Mouse (Mus musculus) cerebellum, postnatal 10 days (tissue): ENCODE results near the gene Exog.

Experiments used
- DNase-seq, 2 experiments: peaks; one replicate each; pipeline ENCODE4 v3.0.0; 2021; ENCODE audit warnings: mixed read lengths in 2 of 2

Exog gene

DNA sequence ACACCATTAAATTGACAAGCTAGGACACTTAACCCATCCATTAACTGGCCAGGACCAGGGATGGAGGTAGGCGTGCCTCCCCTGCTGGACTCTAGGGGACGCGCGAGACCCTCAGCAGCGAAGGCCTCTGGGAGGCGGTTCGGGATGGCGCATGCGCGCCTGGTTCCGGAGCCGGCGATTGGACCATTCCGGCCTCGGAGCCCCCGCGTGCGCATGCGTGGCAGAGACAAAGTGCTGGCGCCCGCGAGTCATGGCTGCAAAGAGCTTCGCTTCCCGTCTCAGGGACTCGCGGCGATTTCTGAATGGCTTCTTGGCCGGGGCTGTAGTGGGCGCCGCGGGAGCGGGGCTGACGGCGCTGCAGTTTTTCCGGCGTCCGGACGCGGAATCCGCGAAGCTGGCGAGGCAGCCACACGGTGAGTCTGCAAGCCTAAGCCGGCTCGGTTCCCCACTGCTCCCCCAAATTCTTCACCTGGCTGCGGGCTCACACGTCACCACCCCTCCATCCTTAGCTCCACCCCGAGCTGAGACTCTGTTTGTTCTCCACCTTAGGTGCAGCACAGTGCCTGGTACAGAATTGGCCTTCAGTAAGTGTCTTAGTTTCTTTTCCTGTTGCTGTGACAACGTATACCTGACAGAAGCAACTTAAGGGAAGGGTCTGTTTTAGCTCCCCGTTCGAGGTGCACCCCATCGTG, at the start of gene Exog:
Exog (plus strand) TSS at position 206 of the 692 bp plus-strand sequence.
- peak; percentile 100 for DNase-seq

DNA sequence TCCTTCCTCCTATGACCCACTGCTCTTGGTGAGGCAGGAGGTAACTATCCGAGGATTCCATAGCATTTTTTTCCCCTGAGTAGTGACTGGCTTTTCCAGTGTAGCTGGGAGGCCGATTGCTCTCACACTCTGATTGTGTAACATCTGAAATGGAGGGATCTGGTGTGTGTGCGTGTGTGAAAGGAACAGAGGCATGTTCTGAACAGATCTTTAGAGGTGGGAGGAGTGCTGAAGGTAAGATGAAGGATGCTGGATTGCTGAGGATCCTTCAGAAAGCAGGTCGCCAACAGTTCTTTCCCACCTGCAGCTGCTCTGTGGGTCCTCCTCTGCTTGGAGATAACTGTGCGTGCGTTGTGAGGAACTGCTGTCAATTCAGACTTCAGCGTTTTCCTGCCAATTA, 43.4 kb upstream of the Exog start:
- no peak for DNase-seq

DNA sequence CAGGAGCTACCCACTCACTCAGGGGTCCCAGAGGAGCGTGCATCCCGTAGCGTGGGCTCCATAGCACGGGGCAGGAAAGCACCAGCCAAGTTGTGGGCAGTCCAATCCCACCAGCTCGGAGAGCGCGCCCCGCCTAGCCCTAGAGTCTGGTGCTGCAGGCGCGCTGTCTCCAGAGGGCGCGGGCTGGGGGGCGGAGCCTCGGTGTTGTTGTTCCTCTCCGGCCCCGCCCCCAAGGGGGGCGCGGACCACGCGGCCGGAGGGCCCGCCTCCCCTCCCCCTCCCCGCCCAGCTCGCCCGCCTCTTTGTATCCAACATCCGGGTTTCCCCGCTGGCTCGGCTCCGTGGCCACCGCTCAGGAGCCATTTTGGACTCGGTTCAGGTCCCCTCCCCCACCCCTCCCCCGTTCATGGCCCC, 42.9 kb upstream of the Exog start, which contains the start of gene Acvr2b:
Acvr2b (plus strand) TSS at position 318 of the 414 bp plus-strand sequence.
- DNase-seq: peak; percentile 98 to 99

- peak; percentile 73 to 77 for DNase-seq
Measured at GRCm38 (mm10) chr9:119402253-119403235, 42.2 kb upstream of the Exog start.

- DNase-seq: peak; percentile 69 to 72
Measured at GRCm38 (mm10) chr9:119403236-119403641, 41.5 kb upstream of the Exog start.

GRCm38 (mm10) chr9:119404090-119404489, 40.7 kb upstream of the Exog start:
- no peak for DNase-seq

- no peak for DNase-seq
Measured at GRCm38 (mm10) chr9:119407884-119408283, 36.9 kb upstream of the Exog start.

- DNase-seq: peak in 1 of 2 experiments; percentile 45
Measured at GRCm38 (mm10) chr9:119408898-119409664, 35.7 kb upstream of the Exog start.

- DNase-seq: no peak
Measured at GRCm38 (mm10) chr9:119409864-119410263, 34.9 kb upstream of the Exog start.

GRCm38 (mm10) chr9:119418025-119418424, 26.7 kb upstream of the Exog start:
- no peak for DNase-seq

- DNase-seq: peak; percentile 85 to 86
Measured at GRCm38 (mm10) chr9:119419852-119420438, 24.8 kb upstream of the Exog start.

DNA sequence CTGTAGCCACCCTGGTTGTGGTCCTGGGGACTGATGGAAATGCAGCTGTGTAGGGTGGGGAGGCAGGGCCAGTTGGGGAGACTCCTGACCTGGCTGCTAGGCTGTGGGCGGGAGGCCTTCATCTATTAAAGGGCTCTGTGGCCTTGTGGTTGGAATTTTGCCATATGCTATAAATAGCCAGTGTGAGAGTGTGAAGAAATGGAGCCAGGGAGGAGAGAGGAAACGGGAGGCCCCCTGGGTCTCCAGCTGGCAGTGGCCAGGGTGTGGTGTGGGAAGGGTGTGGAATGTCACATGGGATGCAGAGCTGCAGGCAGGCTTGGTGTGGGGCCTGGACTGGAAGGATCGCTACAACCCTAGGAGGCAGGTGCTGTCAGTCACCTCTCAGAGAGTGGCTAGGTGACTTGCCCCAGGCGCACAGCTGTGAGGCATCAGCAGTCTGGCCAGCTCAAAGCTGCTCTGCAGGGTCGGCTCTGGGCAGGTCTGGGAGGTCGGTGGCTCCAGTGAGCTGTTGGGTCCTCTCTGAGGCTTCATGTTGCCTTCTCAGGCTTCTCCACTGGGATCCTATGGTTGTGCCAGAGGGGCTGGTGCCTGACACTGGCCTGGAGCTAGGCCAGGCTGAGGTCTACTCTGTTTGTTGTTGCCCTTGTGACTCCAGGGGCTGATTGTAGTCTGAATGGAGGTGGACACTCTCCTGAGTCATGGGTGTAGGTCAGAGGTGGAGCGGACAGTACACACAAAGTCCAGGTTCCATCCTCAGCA, 19.3 kb upstream of the Exog start:
- DNase-seq: peak; percentile 71 to 77

- DNase-seq: peak; percentile 59 to 62
Measured at GRCm38 (mm10) chr9:119425976-119426415, 18.7 kb upstream of the Exog start.

GRCm38 (mm10) chr9:119426483-119426882, 18.3 kb upstream of the Exog start:
- peak; percentile 48 to 55 for DNase-seq

DNA sequence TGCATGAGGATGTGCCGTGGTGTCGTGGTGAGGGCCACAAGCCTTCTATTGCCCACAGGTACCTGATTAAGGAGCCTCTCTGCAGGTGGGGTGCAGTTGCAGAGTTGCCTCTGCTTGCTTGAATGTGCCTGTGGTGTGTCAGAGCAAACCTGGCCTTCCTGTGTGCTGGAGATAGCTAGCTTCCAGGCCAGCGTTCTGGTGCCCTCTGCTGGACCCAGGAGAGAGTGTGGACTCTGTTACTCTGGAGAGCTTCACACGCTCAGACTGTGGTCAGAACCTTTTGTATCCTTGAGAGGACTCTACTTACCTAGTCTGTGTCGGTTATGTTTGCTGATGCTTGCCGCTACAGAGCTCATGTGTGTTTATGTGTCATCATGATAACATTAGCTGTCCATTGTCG, 14.4 kb upstream of the Exog start:
- peak; percentile 93 for DNase-seq

DNA sequence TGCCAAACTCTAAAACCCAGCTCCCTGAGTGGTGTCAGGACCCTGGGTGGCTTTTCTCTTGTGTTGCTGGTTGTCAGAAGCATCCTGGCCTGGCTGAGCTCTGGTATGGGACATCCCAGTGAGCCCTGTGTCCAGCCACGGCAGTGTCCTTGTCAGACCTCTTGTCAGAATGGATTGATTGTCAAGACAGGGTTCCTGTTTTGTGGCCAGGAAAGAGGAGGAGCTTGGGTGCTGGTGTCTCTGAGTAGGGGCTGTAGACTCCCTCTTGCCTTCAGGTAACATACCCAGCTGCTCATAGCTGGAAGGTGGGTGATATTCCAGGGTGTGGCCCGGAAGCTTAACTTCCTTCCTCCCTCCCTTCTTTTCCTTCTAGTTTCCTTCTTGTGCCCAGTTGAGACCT, 8.9 kb upstream of the Exog start:
- DNase-seq: no peak

GRCm38 (mm10) chr9:119438065-119438464, 6.7 kb upstream of the Exog start:
- DNase-seq: no peak

- no peak for DNase-seq
Measured at GRCm38 (mm10) chr9:119438498-119439000, 6.2 kb upstream of the Exog start.

- no peak for DNase-seq
Measured at GRCm38 (mm10) chr9:119445737-119446136, 994 bp downstream of the Exog start.

DNA sequence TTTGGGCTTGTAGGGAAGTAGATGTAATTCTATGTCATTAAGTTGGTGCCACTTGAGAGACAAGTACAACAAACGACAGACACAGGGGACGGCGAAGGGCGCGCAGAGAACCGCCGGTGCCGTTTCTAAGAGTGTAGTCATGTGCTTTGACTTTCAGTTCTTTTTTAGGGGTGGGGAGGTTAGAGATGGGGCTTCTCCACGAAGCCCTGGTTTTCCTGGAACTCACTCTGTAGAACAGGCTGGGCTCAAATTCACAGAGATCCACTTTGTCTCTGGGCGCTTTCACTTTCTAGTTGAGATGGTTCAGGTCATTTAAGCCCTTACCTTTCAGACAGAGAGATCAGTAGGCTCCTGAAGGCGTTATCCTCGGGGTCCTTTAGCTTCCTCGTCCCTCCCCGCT, 11.2 kb downstream of the Exog start:
- DNase-seq: no peak

- no peak for DNase-seq
Measured at GRCm38 (mm10) chr9:119457122-119457521, 12.4 kb downstream of the Exog start.
